Mouse (Mus musculus) skeletal muscle tissue, postnatal 0 days (tissue): ENCODE results near the gene Vstm2l. TPM values are rescaled to one million over a fixed set of nuclear protein-coding genes. Genes with fewer than 3 reads are reported as not detected.

ENCODE experiments used
- polyA plus RNA-seq: library from polyadenylated mRNA; unstranded; fragments of >200 nt; fragmentation: Nextera tagmentation; extraction: Ambion mirVana; gene quantifications from 2 replicates; pipeline ENCODE4 v1.2.1, GENCODE M21; 2015

Vstm2l gene
- polyA plus RNA-seq: not detected in 2 replicates

GRCm38 (mm10) chr2:157914105-157914764, at the start of gene Vstm2l:
Vstm2l (plus strand) TSS chr2:157914653.

Other genes starting within 250 kb of the Vstm2l start
- 21.1 and 23.5 TPM in 2 replicates for gene Ctnnbl1, start 177.3 kb upstream of the Vstm2l start, polyA plus RNA-seq
- 10.7 and 12.2 TPM in 2 replicates for gene Tti1, start 113.8 kb downstream of the Vstm2l start, polyA plus RNA-seq
- gene Rprd1b, start 113.8 kb downstream of the Vstm2l start, polyA plus RNA-seq: 35.1 and 36.7 TPM in 2 replicates
- gene Tgm2, start 231.8 kb downstream of the Vstm2l start, polyA plus RNA-seq: 75.5 and 78.5 TPM in 2 replicates